Mouse (Mus musculus) left cerebral cortex, adult 8-10 months (tissue): ENCODE results near the gene Fgf16. TPM values are rescaled to one million over a fixed set of nuclear protein-coding genes. Genes with fewer than 3 reads are reported as not detected.

ENCODE experiments used
- DNase-seq, 2 experiments: peaks; one replicate each; pipeline ENCODE4 v3.0.0; 2022; ENCODE audit warnings: low spot score in 2 of 2
- total RNA-seq, 4 experiments: library from RNA; stranded (reverse); gene quantifications; 2 replicates each; pipeline ENCODE4 v1.2.4; 2022

Gene Fgf16
- total RNA-seq = 1 to 10 TPM in 1 of 4 experiments, under 1 TPM in 3; 0.44 to 1.2 (median 0.53) TPM

- no peak for DNase-seq
Observed at GRCm38 (mm10) chrX:105764162-105765004, at the start of gene Fgf16. Gene Fgf16 (plus strand): TSS chrX:105764279.

- DNase-seq = no peak
Observed at GRCm38 (mm10) chrX:105714740-105715139, 49.3 kb upstream of the Fgf16 start.

GRCm38 (mm10) chrX:105715789-105716321 lies 48.2 kb upstream of the Fgf16 start:
- no peak for DNase-seq

- DNase-seq = no peak
Observed at GRCm38 (mm10) chrX:105718388-105718787, 45.7 kb upstream of the Fgf16 start.

GRCm38 (mm10) chrX:105718943-105719342 lies 45.1 kb upstream of the Fgf16 start:
- DNase-seq = no peak

- DNase-seq = no peak
Observed at GRCm38 (mm10) chrX:105724174-105724573, 39.9 kb upstream of the Fgf16 start.

- DNase-seq = no peak
Observed at GRCm38 (mm10) chrX:105762847-105763527, 1.1 kb upstream of the Fgf16 start.

GRCm38 (mm10) chrX:105763612-105764011 lies 467 bp upstream of the Fgf16 start:
- DNase-seq = no peak

- no peak for DNase-seq
Observed at GRCm38 (mm10) chrX:105765005-105765706, 1.1 kb downstream of the Fgf16 start.

- DNase-seq = no peak
Observed at GRCm38 (mm10) chrX:105766013-105766412, 1.9 kb downstream of the Fgf16 start.

- no peak for DNase-seq
Observed at GRCm38 (mm10) chrX:105767177-105767764, 3.2 kb downstream of the Fgf16 start.

GRCm38 (mm10) chrX:105767932-105768331 lies 3.9 kb downstream of the Fgf16 start:
- no peak for DNase-seq

- DNase-seq = no peak
Observed at GRCm38 (mm10) chrX:105773281-105773680, 9.2 kb downstream of the Fgf16 start.

- DNase-seq = no peak
Observed at GRCm38 (mm10) chrX:105794806-105795403, 30.8 kb downstream of the Fgf16 start.

- no peak for DNase-seq
Observed at GRCm38 (mm10) chrX:105824462-105824861, 60.4 kb downstream of the Fgf16 start.

Other genes with a start within 250 kb of the Fgf16 start
- gene Atrx, start 165.1 kb downstream of the Fgf16 start, total RNA-seq = 100 to 1,000 TPM; 157 to 164 (median 162) TPM
- gene Magt1, start 247.6 kb downstream of the Fgf16 start, total RNA-seq = 10 to 100 TPM; 12.7 to 20.2 (median 15.2) TPM